Mouse (Mus musculus) kidney, embryonic 14.5 days (tissue): Measurements from ENCODE around the gene Hist1h4i. TPM values are rescaled to one million over a fixed set of nuclear protein-coding genes. Genes with fewer than 3 reads are reported as not detected.
A peak's percentile ranks its signal among the peaks of the same experiment; 100 is the strongest.
"Not testable (repeated sequence)": the region's sequence is repeated elsewhere in the genome, so short reads cannot be mapped to it uniquely, and the experiment has no call there.

Source experiments
- ATAC-seq: fragments of 200-750 bp; cut with Nextera tagmentation; 2 replicates; pipeline ENCODE4 v1.8.0; 2017; ENCODE audit warnings: moderate number of reproducible peaks, mild to moderate bottlenecking, moderate TSS enrichment, moderate library complexity; ENCODE audit not compliant: low FRiP score, low TSS enrichment
- H3K27ac ChIP-seq: fragments of 300-500 bp; sonication (generic); 2 replicates; pipeline ENCODE4 v1.5.1; 2014; ENCODE audit warnings: low read depth, mild to moderate bottlenecking, low read length, moderate library complexity, mixed read lengths
- H3K27me3 ChIP-seq: fragments of 300-500 bp; sonication (generic); 2 replicates; pipeline ENCODE4 v1.6.1; 2014; ENCODE audit warnings: mild to moderate bottlenecking, low read length; ENCODE audit not compliant: control insufficient read depth, insufficient read depth
- H3K36me3 ChIP-seq: fragments of 300-500 bp; sonication (generic); 2 replicates; pipeline ENCODE4 v1.6.1; 2014; ENCODE audit warnings: low read length, mixed read lengths; ENCODE audit not compliant: control insufficient read depth, insufficient read depth
- H3K4me1 ChIP-seq: fragments of 300-500 bp; sonication (generic); 2 replicates; pipeline ENCODE4 v1.6.1; 2014; ENCODE audit warnings: low read length, mixed read lengths; ENCODE audit not compliant: control insufficient read depth, insufficient read depth
- H3K4me2 ChIP-seq: fragments of 300-500 bp; sonication (generic); replicated peaks from 2 replicates; pipeline ENCODE4 v1.6.1; 2014; ENCODE audit warnings: low read depth, mild to moderate bottlenecking, low read length
- H3K4me3 ChIP-seq: fragments of 300-500 bp; sonication (generic); 2 replicates; pipeline ENCODE4 v1.5.1; 2014; ENCODE audit warnings: mild to moderate bottlenecking, low read length
- H3K9ac ChIP-seq: fragments of 300-500 bp; sonication (generic); 2 replicates; pipeline ENCODE4 v1.6.1; 2014; ENCODE audit warnings: low read depth, mild to moderate bottlenecking, low read length, moderate library complexity
- H3K9me3 ChIP-seq: fragments of 300-500 bp; sonication (generic); 2 replicates; pipeline ENCODE4 v1.6.1; 2016; ENCODE audit warnings: low read length; ENCODE audit not compliant: control insufficient read depth
- WGBS: fragments of 180-500 bp; shearing (Covaris S2); extraction: QIAGEN DNeasy Blood & Tissue Kit; methylation state at CpG from one replicate; pipeline ENCODE4 v1.1.7; 2014; 5-methylcytosine and 5-hydroxymethylcytosine counted together
- polyA plus RNA-seq: library from polyadenylated mRNA; unstranded; fragments of >200 nt; fragmentation: Nextera tagmentation; extraction: Ambion mirVana; gene quantifications from 2 replicates; pipeline ENCODE4 v1.2.1, GENCODE M21; 2014

The Hist1h4i gene
- polyA plus RNA-seq, 1 experiment from 2014 or later = 33.2 TPM

DNA sequence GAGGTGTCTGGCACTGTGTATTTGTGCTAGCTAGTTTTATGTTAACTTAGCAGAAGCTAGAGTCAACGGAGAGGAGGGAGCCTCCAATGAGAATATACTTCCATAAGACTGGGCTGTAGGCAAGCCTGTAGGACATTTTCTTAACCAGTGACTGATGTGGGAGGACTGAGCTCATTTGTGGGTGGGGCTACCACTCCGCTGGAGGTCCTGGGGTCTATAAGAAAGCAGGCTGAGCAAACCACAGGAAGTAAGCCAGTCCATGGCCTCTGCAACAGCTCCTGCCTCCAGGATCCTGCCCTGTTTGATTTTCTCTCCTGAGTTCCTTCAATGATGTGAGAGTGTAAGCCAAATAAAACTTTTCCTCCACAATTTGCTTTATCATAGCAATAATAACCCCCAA is 4.1 kb upstream of the Hist1h4i start:
- H3K27me3 ChIP-seq = no peaks in the 10 kb centered on the region
- H3K4me2 ChIP-seq = no peak overlapping the region
- H3K4me1 ChIP-seq = peaks cover 7% of the 10 kb centered on the region
- H3K9ac ChIP-seq = no peak overlapping the region
- WGBS = 63% methylated on average over 2 of the region's 2 CpGs
- H3K9me3 ChIP-seq = no peaks in the 10 kb centered on the region
- no peak overlapping the region for H3K27ac ChIP-seq
- ATAC-seq = no peak
- H3K36me3 ChIP-seq = no peaks in the 10 kb centered on the region
- no peak overlapping the region for H3K4me3 ChIP-seq

DNA sequence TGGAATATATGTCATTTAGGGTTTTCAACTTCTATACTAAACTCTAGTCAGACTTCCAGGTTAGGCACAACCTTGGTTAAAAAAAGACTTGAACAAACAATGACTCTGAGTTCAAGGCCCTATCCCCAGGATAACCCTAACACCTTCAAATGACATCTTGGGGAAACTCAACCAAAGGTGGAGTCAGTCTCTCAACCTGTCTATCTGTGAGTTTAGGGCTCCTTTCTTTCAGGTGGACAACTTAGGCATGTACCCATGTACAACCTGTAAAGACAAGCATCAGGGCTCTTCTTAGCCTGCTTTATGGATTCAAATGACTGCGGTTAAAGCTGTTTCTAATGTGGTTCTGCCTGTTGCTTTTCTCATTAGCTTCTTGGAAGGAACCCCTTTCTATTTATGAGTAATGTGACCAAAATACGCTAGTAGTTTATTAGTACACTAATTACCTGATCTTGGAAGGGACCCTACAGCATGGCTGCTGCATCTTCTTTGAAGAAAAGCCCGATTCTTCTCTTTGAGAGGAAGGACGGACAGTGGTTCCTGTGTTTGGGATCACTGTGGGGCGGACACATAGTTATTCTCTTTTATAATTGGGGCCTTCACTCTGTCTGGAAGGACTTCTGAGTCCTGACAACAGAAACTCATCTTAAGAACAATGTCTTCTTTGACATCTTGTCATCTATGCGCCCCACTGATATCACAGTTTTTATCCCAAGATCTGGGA is 3.4 kb upstream of the Hist1h4i start:
- 94% methylated on average over 6 of the region's 6 CpGs for WGBS
- H3K4me1 ChIP-seq = peaks cover 12% of the 10 kb centered on the region
- H3K9me3 ChIP-seq = no peaks in the 10 kb centered on the region
- peak overlapping the region; percentile 69 for H3K9ac ChIP-seq
- H3K36me3 ChIP-seq = no peaks in the 10 kb centered on the region
- no peak for ATAC-seq
- peak overlapping the region; percentile 41; the same call in 1 of the 2 replicates for H3K4me2 ChIP-seq
- H3K27ac ChIP-seq = peak overlapping the region; percentile 53; the same call in 1 of the 2 replicates
- peak overlapping the region; percentile 39 for H3K4me3 ChIP-seq
- H3K27me3 ChIP-seq = no peaks in the 10 kb centered on the region

DNA sequence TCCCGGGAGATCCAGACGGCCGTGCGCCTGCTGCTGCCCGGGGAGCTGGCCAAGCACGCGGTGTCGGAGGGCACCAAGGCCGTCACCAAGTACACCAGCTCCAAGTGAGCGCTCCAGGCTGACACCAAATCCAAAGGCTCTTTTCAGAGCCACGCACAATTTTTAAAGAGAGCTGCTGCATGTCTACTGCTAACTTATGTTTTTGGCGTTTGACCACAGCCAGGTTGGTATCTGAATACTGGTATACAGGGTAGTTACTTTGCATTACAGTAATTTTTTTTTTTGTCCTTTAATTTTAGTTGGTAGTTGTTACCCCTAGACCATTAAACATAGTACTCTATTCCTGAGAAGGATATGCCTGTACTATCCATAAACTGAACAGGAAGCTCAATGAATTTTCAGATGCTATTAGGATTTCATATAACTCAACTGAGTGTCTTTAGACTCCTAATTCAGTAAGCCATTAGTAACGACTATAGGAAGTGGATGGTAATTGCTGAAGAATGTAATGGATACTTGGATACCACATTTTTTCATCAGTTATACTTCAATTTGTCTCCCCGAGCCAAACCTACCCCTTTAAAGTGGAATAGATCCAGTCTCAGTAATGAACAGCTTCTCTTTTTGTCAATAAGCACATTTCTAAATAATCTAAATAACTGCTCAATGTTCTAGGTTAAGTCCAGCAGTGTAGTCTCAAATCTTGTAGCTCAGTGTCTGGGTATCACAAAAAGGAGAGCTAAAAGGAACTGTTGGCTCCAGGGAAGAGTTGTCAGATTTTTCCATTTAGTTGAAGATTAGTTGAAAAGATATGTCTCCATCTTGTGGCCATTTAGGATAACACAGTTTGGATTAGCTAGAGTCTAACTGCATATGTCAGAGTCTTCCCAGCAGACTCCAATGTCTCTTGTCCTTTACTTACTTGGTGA is 2.6 kb upstream of the Hist1h4i start:
- 1% methylated on average over 10 of the region's 14 CpGs for WGBS
- H3K4me2 ChIP-seq = peak overlapping the region; percentile 41
- H3K27ac ChIP-seq = peak overlapping the region; percentile 53
- peaks cover 12% of the 10 kb centered on the region for H3K4me1 ChIP-seq
- no peaks in the 10 kb centered on the region for H3K27me3 ChIP-seq
- H3K36me3 ChIP-seq = no peaks in the 10 kb centered on the region
- H3K9me3 ChIP-seq = no peaks in the 10 kb centered on the region
- peak overlapping the region; percentile 39 for H3K4me3 ChIP-seq
- ATAC-seq = peak; percentile 11; the same call in 1 of the 2 replicates
- H3K9ac ChIP-seq = peak overlapping the region; percentile 69

DNA sequence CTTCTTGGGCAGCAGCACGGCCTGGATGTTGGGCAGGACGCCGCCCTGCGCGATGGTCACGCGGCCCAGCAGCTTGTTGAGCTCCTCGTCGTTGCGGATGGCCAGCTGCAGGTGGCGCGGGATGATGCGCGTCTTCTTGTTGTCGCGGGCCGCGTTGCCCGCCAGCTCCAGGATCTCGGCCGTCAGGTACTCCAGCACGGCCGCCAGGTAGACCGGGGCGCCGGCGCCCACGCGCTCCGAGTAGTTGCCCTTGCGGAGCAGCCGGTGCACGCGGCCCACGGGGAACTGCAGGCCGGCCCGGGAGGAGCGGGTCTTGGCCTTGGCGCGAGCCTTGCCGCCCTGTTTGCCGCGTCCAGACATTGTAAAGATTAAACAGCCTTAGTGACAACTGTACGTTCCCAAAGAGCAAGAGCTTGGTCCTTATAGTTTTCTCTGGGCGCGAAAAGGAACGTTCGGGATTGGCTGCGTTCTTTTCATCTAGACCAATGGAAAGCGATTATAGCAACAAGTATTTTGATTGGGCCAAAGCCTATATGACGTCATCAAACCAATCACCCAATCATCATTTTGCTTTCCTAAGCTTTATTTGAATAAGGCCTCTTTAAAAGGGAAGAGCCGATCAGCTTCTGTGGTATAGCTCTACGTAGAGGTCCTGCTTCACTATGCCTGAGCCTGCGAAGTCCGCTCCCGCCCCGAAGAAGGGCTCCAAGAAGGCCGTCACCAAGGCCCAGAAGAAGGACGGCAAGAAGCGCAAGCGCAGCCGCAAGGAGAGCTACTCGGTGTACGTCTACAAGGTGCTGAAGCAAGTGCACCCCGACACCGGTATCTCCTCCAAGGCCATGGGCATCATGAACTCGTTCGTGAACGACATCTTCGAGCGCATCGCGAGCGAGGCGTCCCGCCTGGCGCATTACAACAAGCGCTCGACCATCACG is 1.7 kb upstream of the Hist1h4i start, which contains the start of the genes Hist1h2ag and Hist1h2bj:
TSS of gene Hist1h2ag (minus strand) at position 377 of the 935 bp plus-strand sequence.
TSS of gene Hist1h2bj (plus strand) at position 647 of the 935 bp plus-strand sequence.
- not testable (repeated sequence) for H3K27me3 ChIP-seq

DNA sequence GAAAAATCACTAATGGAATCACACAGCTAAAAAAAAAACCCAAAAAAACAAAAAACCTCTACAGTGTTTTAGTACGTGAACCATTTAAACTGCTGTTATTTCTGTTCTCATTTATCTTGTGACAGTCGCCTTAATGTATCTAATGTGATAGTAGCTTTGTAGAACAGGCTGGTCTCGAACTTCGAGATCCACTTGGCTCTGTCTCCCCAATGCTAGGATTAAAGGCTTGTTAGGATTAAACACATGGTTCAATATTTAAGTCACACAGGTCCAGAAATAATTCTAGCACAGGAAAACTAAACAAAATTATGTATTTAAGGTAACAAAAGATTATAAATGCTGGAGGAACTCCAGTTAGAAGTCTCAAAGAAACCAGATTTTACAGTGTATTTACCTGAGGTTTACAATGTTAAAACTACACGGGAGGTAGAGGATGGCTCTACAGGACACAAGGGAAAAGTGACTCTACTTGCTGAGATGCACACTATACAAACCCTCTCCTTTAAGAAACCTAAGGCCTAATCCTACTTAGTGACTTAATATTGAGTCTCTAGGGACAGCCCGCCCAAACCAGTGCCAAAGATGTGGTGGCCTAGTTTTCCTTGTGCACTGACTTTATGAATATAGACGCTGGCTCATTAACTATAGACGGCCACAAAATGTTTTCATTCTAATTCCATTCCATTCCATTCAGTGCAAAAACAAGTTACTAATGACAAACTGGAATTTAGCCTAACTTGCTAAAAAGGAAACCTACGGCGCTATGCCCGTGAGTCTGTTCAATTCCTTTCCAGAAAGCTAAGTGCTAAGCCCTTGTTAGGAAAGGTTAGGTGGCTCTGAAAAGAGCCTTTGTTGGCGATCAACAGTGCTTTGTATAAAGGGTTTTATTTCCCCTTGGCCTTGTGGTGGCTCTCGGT is 747 bp upstream of the Hist1h4i start:
- Histone ChIP-seq H3K9me3 (no peaks in the 10 kb centered on the region), H3K27me3 (no peaks in the 10 kb centered on the region), H3K9ac (peak overlapping the region; percentile 73), H3K36me3 (no peaks in the 10 kb centered on the region), H3K4me2 (peak overlapping the region; percentile 72), H3K4me1 (peaks cover 12% of the 10 kb centered on the region), H3K27ac (peak overlapping the region; percentile 98), H3K4me3 (peak overlapping the region; percentile 45)
- 4% methylated on average over 13 of the region's 13 CpGs for WGBS
- ATAC-seq = no peak

More for the DNA sequence above, 1.7 kb upstream of the Hist1h4i start, which contains the start of the genes Hist1h2ag and Hist1h2bj:
- H3K36me3 ChIP-seq, H3K9me3 ChIP-seq: not testable (repeated sequence)
- peak; percentile 93 for ATAC-seq
- 0% methylated on average over 32 of the region's 80 CpGs for WGBS
- peaks cover 12% of the 10 kb centered on the region for H3K4me1 ChIP-seq
- peak within 1 kb of the TSS; percentile 45 for H3K4me3 ChIP-seq
- H3K4me2 ChIP-seq = peak within 1 kb of the TSS; percentile 72
- peak within 1 kb of the TSS; percentile 98 for H3K27ac ChIP-seq
- peak within 1 kb of the TSS; percentile 73 for H3K9ac ChIP-seq

DNA sequence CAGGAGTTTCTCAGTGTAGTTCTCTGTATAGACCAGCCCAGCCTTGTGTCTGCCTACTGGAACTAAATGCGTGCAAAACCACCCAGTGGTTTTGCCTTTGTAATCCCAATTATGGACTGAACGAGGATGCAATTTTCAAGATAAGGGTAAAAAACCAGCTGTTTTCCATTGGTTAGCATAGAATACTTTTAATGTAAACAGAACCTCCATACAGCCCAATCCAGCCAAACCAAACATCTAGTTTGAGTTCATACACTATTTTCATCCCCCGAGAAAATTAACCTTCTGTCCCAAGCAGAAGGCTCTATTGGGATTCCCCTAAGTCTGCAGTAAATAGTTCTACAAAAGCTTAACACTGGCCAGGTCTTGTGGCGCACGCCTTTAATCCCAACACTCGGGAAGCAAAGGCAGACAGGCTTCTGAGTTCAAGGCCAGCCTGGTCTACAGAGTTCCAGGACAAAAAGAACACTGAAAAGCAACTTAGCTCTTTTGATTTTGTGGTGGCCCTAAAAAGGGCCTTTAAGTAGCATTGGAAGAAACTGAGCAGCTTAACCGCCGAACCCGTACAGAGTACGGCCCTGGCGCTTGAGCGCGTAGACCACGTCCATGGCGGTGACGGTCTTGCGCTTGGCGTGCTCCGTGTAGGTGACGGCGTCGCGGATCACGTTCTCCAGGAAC is 559 bp downstream of the Hist1h4i start:
- peak overlapping the region; percentile 43 for H3K4me3 ChIP-seq
- H3K9ac ChIP-seq = peak overlapping the region; percentile 69
- no peaks in the 10 kb centered on the region for H3K36me3 ChIP-seq
- H3K4me2 ChIP-seq = peak overlapping the region; percentile 72
- peak overlapping the region; percentile 98 for H3K27ac ChIP-seq
- H3K4me1 ChIP-seq = peaks cover 17% of the 10 kb centered on the region
- WGBS = under 1% methylated on average over 20 of the region's 24 CpGs
- H3K9me3 ChIP-seq = no peaks in the 10 kb centered on the region
- peak; percentile 7; the same call in 1 of the 2 replicates for ATAC-seq
- no peaks in the 10 kb centered on the region for H3K27me3 ChIP-seq

DNA sequence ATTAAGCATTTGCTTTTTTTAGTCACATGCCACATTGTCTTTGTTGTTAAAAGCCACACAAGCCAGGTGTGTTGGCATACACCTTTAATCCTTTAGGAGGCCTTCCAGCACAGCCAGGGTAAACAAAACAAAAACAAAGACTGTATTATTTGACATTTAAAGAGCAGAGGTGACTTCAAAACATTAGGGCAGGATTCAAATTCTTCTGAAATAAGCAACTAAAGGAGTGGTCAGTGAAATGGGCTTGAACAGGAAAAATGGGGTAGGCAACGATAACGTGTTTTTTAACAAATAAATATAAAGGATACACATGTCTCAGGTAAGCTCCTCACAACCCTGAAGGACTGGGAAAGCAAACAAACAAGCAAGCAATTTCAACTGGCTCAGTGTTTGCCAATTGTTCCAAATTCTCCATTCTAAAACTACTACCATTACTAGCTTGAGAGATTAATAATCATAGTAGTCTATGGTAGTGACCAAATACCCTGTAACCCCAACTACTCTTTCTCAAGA is 1.2 kb downstream of the Hist1h4i start:
- peaks cover 17% of the 10 kb centered on the region for H3K4me1 ChIP-seq
- H3K27me3 ChIP-seq = no peaks in the 10 kb centered on the region
- peak overlapping the region; percentile 43 for H3K4me3 ChIP-seq
- peak overlapping the region; percentile 98 for H3K27ac ChIP-seq
- H3K9me3 ChIP-seq = no peaks in the 10 kb centered on the region
- H3K4me2 ChIP-seq = peak overlapping the region; percentile 72
- peak overlapping the region; percentile 69 for H3K9ac ChIP-seq
- no peaks in the 10 kb centered on the region for H3K36me3 ChIP-seq
- ATAC-seq = no peak
- 6% methylated on average over 2 of the region's 2 CpGs for WGBS
